Mouse (Mus musculus): ENCODE measurements around the gene Ehd4.

Ehd4 gene

GRCm38 (mm10) chr2:120146543-120146942 lies 7.9 kb downstream of the Ehd4 start:
- CTCF ChIA-PET: no interaction called here

- CTCF ChIA-PET: no interaction called here
Observed at GRCm38 (mm10) chr2:120144390-120144789, 10.0 kb downstream of the Ehd4 start.

GRCm38 (mm10) chr2:120142336-120142735 lies 12.1 kb downstream of the Ehd4 start:
- CTCF ChIA-PET: no interaction called here

GRCm38 (mm10) chr2:120141671-120142070 lies 12.7 kb downstream of the Ehd4 start:
- CTCF ChIA-PET: no interaction called here

GRCm38 (mm10) chr2:120140326-120140725 lies 14.1 kb downstream of the Ehd4 start:
- CTCF ChIA-PET: no interaction called here

GRCm38 (mm10) chr2:120139091-120139490 lies 15.3 kb downstream of the Ehd4 start:
- CTCF ChIA-PET: interaction anchor here (0.5 to 0.6 kb wide), 3 partner anchors 19 to 611 kb away, joined by 3 to 4 read pairs (median 3); no protein-coding TSS in a partner anchor

GRCm38 (mm10) chr2:120137281-120137680 lies 17.1 kb downstream of the Ehd4 start:
- CTCF ChIA-PET: no interaction called here

GRCm38 (mm10) chr2:120134453-120135075 lies 19.8 kb downstream of the Ehd4 start:
- CTCF ChIA-PET: interaction anchor here (0.6 kb wide), 1 partner anchor 488 kb away, joined by 7 read pairs; no protein-coding TSS in a partner anchor

GRCm38 (mm10) chr2:120131881-120132280 lies 22.5 kb downstream of the Ehd4 start:
- CTCF ChIA-PET: interaction anchor here (0.5 kb wide), 1 partner anchor 13 kb away, joined by 3 read pairs; no protein-coding TSS in a partner anchor

GRCm38 (mm10) chr2:120129252-120129908 lies 25.0 kb downstream of the Ehd4 start:
- CTCF ChIA-PET: no interaction called here

GRCm38 (mm10) chr2:120128611-120129051 lies 25.8 kb downstream of the Ehd4 start:
- CTCF ChIA-PET: no interaction called here

GRCm38 (mm10) chr2:120128011-120128410 lies 26.4 kb downstream of the Ehd4 start:
- CTCF ChIA-PET: no interaction called here

- CTCF ChIA-PET: interaction anchor here (0.6 kb wide), 1 partner anchor 30 kb away, joined by 5 read pairs; no protein-coding TSS in a partner anchor
Observed at GRCm38 (mm10) chr2:120126901-120127300, 27.5 kb downstream of the Ehd4 start.

GRCm38 (mm10) chr2:120126408-120126807 lies 28.0 kb downstream of the Ehd4 start:
- CTCF ChIA-PET: no interaction called here

- CTCF ChIA-PET: no interaction called here
Observed at GRCm38 (mm10) chr2:120125461-120125860, 28.9 kb downstream of the Ehd4 start.

GRCm38 (mm10) chr2:120124946-120125345 lies 29.5 kb downstream of the Ehd4 start:
- CTCF ChIA-PET: no interaction called here

- CTCF ChIA-PET: no interaction called here
Observed at GRCm38 (mm10) chr2:120124096-120124495, 30.3 kb downstream of the Ehd4 start.

GRCm38 (mm10) chr2:120122983-120123382 lies 31.4 kb downstream of the Ehd4 start:
- CTCF ChIA-PET: interaction anchor here (0.7 kb wide), 1 partner anchor 12 kb away, joined by 3 read pairs; no protein-coding TSS in a partner anchor

- CTCF ChIA-PET: no interaction called here
Observed at GRCm38 (mm10) chr2:120117346-120117745, 37.1 kb downstream of the Ehd4 start.

- CTCF ChIA-PET: no interaction called here
Observed at GRCm38 (mm10) chr2:120116362-120116761, 38.0 kb downstream of the Ehd4 start.

GRCm38 (mm10) chr2:120114977-120115376 lies 39.4 kb downstream of the Ehd4 start:
- CTCF ChIA-PET: no interaction called here

- CTCF ChIA-PET: interaction anchor here (0.5 kb wide), 1 partner anchor 269 kb away, joined by 3 read pairs; no protein-coding TSS in a partner anchor
Observed at GRCm38 (mm10) chr2:120113963-120114362, 40.4 kb downstream of the Ehd4 start.

- CTCF ChIA-PET: interaction anchor here (0.6 kb wide), 1 partner anchor 13 kb away, joined by 3 read pairs; no protein-coding TSS in a partner anchor
Observed at GRCm38 (mm10) chr2:120113476-120113875, 40.9 kb downstream of the Ehd4 start.
